Comparison of ENCODE assay signal across 18 mouse cellular contexts in genomic region chr13:81793850-81794249, GRCm38 (mm10). TPM values are rescaled to one million over a fixed set of nuclear protein-coding genes. Genes with fewer than 3 reads are reported as not detected.
DNase-seq lines count a peak whose midpoint lies in the region; ATAC-seq lines count a peak whose summit lies in the region.
"Had no signal": no experiment of that assay in that cellular context is flagged by ENCODE, and none has a peak within 500 bp of the region (broad histone marks: within the 10 kb centered on the region; RNA-seq: fewer than 3 reads in every experiment).

No protein-coding gene starts in this region.

- H3K27me3 ChIP-seq in liver, embryonic 12.5 days (replicated peaks) = no peaks in the 10 kb centered on the region
- H3K27me3 ChIP-seq in liver, embryonic 11.5 days (replicated peaks; ENCODE audit: control insufficient read depth, insufficient read depth, low read length) = no peaks in the 10 kb centered on the region
- no peaks in the 10 kb centered on the region for H3K27me3 ChIP-seq in splenic B cell, adult 2 months (ENCODE audit: control insufficient read depth, insufficient read depth, low read length, poor library complexity, severe bottlenecking)
- no peaks in the 10 kb centered on the region for H3K27me3 ChIP-seq in forebrain, embryonic 15.5 days
- H3K27me3 ChIP-seq: hindbrain, embryonic 15.5 days; limb, embryonic 12.5 days; lung, embryonic 15.5 days; midbrain, embryonic 13.5 days; neural tube, embryonic 13.5 days had no signal

- no peak overlapping the region for H3K4me3 ChIP-seq in liver, embryonic 12.5 days
- no peak overlapping the region for H3K4me3 ChIP-seq in liver, embryonic 11.5 days (ENCODE audit: low read depth, low read length)
- no peak overlapping the region for H3K4me3 ChIP-seq in forebrain, embryonic 15.5 days
- H3K4me3 ChIP-seq: erythroblast, embryonic 14.5 days; hindbrain, embryonic 15.5 days; limb, embryonic 12.5 days; lung, embryonic 15.5 days; midbrain, embryonic 13.5 days; neural tube, embryonic 13.5 days had no signal

- H3K36me3 ChIP-seq in liver, embryonic 12.5 days = peaks cover 52% of the 10 kb centered on the region
- no peaks in the 10 kb centered on the region; the same call in 1 of the 2 replicates for H3K36me3 ChIP-seq in liver, embryonic 11.5 days (ENCODE audit: control insufficient read depth, insufficient read depth, low read length)
- peaks cover 4% of the 10 kb centered on the region; the same call in 1 of the 2 replicates for H3K36me3 ChIP-seq in splenic B cell, adult 2 months (ENCODE audit: control insufficient read depth, insufficient read depth, low read length, poor library complexity, severe bottlenecking)
- peaks cover 18% of the 10 kb centered on the region for H3K36me3 ChIP-seq in forebrain, embryonic 15.5 days

- no peak for ATAC-seq in liver, embryonic 12.5 days
- ATAC-seq in liver, embryonic 11.5 days (replicated peaks; ENCODE audit: low FRiP score) = no peak
- ATAC-seq in granulocyte monocyte progenitor cell, adult 5-6 weeks (replicated peaks; ENCODE audit: poor library complexity, severe bottlenecking) = peak; percentile 97
- no peak for ATAC-seq in forebrain, embryonic 15.5 days (replicated peaks)
- ATAC-seq: midbrain, embryonic 13.5 days had no signal

- no peak overlapping the region for H3K4me2 ChIP-seq in liver, embryonic 12.5 days
- H3K4me2 ChIP-seq in liver, embryonic 11.5 days = no peak overlapping the region
- H3K4me2 ChIP-seq in forebrain, embryonic 15.5 days (replicated peaks) = no peak overlapping the region
- H3K4me2 ChIP-seq: hindbrain, embryonic 15.5 days; limb, embryonic 12.5 days; lung, embryonic 15.5 days; midbrain, embryonic 13.5 days; neural tube, embryonic 13.5 days had no signal

- H3K4me1 ChIP-seq in liver, embryonic 12.5 days = 0 out of 2 replicates have a peak, but pooled peaks cover 6% of the 10 kb centered on the region
- no peaks in the 10 kb centered on the region for H3K4me1 ChIP-seq in liver, embryonic 11.5 days (replicated peaks; ENCODE audit: control insufficient read depth, insufficient read depth, low read length)
- H3K4me1 ChIP-seq in forebrain, embryonic 15.5 days = no peaks in the 10 kb centered on the region
- H3K4me1 ChIP-seq: hindbrain, embryonic 15.5 days; limb, embryonic 12.5 days; lung, embryonic 15.5 days; midbrain, embryonic 13.5 days had no signal

- DNase-seq in liver, embryonic 11.5 days (ENCODE audit: low spot score) = no peak
- peak; percentile 55 for DNase-seq in CD4-positive, CD25-positive, alpha-beta regulatory T cell, adult 2 months (ENCODE audit: low read depth, low spot score)
- DNase-seq in splenic B cell, adult 2 months (ENCODE audit: low read depth, low spot score) = peak; percentile 60
- DNase-seq in layer of hippocampus, adult 18-20 months (ENCODE audit: low spot score in 2 of 2) = no peak
- no peak for DNase-seq in gastrocnemius, adult 18-20 months (ENCODE audit: low spot score)
- DNase-seq: adrenal gland, postnatal 25 days; cerebellum, adult 11 months; heart, adult 11 months; right cerebral cortex, postnatal 14 days had no signal

- WGBS in liver, embryonic 12.5 days (ENCODE audit: insufficient replicate concordance) = 27% methylated on average over 1 of the region's 1 CpGs
- WGBS in liver, embryonic 11.5 days = 22% methylated on average over 1 of the region's 1 CpGs
- WGBS in forebrain, embryonic 15.5 days = 80% methylated on average over 1 of the region's 1 CpGs

- no peaks in the 10 kb centered on the region for H3K9me3 ChIP-seq in liver, embryonic 12.5 days (replicated peaks)
- no peaks in the 10 kb centered on the region for H3K9me3 ChIP-seq in liver, embryonic 11.5 days (ENCODE audit: control insufficient read depth, low read length)
- H3K9me3 ChIP-seq in forebrain, embryonic 15.5 days = no peaks in the 10 kb centered on the region
- H3K9me3 ChIP-seq: hindbrain, embryonic 15.5 days; limb, embryonic 12.5 days; lung, embryonic 15.5 days; midbrain, embryonic 13.5 days; neural tube, embryonic 13.5 days had no signal

- 0 out of 2 replicates have a peak overlapping the region, but pooled peaks have one; percentile 10 for H3K27ac ChIP-seq in liver, embryonic 12.5 days
- H3K27ac ChIP-seq in liver, embryonic 11.5 days (ENCODE audit: low read depth, low read length) = no peak overlapping the region
- no peak overlapping the region for H3K27ac ChIP-seq in forebrain, embryonic 15.5 days (replicated peaks)
- H3K27ac ChIP-seq: hindbrain, embryonic 15.5 days; limb, embryonic 12.5 days; lung, embryonic 15.5 days; midbrain, embryonic 13.5 days; neural tube, embryonic 13.5 days had no signal

- H3K9ac ChIP-seq in liver, embryonic 12.5 days = no peak overlapping the region
- no peak overlapping the region for H3K9ac ChIP-seq in liver, embryonic 11.5 days (ENCODE audit: low read depth, low read length)
- no peak overlapping the region for H3K9ac ChIP-seq in forebrain, embryonic 15.5 days (replicated peaks)
- H3K9ac ChIP-seq: hindbrain, embryonic 15.5 days; limb, embryonic 12.5 days; lung, embryonic 15.5 days; midbrain, embryonic 13.5 days; neural tube, embryonic 13.5 days had no signal

RNA-seq across cellular contexts. Expression of gene Cetn3, which starts 11.0 kb away (rescaled TPM):
- polyA plus RNA-seq in liver, embryonic 12.5 days (2016; fragmentation: Nextera tagmentation; extraction: Ambion mirVana) = 156 and 159 TPM in 2 replicates
- polyA plus RNA-seq in liver, embryonic 11.5 days (2014; fragmentation: Nextera tagmentation; extraction: Ambion mirVana) = 247 and 270 TPM in 2 replicates
- 212 and 216 TPM in 2 replicates for total RNA-seq in granulocyte monocyte progenitor cell, adult 5-6 weeks (2014; fragmentation: Nextera tagmentation)
- total RNA-seq in granulocyte monocyte progenitor cell, adult 5-6 weeks (2017) = 538 and 660 TPM in 2 replicates
- polyA plus RNA-seq in forebrain, embryonic 15.5 days (2015; fragmentation: Nextera tagmentation; extraction: Ambion mirVana) = 266 and 271 TPM in 2 replicates
- total RNA-seq in layer of hippocampus, adult 18-20 months (2021) = 10 to 100 TPM; 92.6 to 99.7 TPM
- 10 to 100 TPM; 21.6 to 26.3 TPM for total RNA-seq in gastrocnemius, adult 18-20 months (2021)

Comparison
In these comparisons a context has a peak if more than half of its experiments do, and no peak if none do; other contexts are left out.
1. DNase-seq: peak in CD4-positive, CD25-positive, alpha-beta regulatory T cell, adult 2 months (single experiment) and splenic B cell, adult 2 months (single experiment); none in liver, embryonic 11.5 days (single experiment), layer of hippocampus, adult 18-20 months (0 of 2) and gastrocnemius, adult 18-20 months (single experiment).